Mouse (Mus musculus): ENCODE data around the gene Commd7.
A peak's percentile ranks its signal among the peaks of the same experiment; 100 is the strongest.

The Commd7 gene

DNA sequence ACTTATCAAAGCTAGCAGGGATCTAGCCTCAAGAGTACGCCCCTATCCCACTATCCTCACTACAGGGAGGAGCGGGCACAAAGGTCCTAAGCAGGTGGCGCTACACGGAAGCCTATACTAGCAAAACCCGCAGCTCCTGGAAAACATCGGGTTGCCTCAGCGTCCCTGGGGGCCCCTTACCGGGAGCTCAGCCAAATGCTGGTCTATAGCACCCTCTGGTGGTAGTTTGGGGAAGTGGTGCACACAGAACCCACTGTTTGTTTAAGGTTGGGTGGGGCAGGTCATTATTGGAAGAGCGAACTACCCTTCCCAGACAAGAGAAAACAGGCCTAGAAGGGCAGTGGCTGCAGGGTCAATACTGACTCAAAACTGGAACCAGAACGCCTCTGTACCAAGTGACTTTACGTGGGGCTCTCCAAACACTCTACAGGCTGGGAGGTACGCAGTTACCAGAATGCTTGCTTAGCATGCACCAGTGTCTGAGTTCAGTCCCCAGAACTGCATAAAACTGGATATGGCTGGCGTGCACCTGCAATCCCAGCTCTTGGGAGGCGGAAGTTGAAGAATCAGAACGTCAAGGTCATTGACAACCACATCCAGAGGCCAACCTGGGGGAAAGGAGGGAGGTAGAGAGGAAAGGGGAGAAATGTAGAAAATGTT lies 45.9 kb downstream of the Commd7 start:
- peak; percentile 84 for DNase-seq (ENCODE audit: low spot score)

DNA sequence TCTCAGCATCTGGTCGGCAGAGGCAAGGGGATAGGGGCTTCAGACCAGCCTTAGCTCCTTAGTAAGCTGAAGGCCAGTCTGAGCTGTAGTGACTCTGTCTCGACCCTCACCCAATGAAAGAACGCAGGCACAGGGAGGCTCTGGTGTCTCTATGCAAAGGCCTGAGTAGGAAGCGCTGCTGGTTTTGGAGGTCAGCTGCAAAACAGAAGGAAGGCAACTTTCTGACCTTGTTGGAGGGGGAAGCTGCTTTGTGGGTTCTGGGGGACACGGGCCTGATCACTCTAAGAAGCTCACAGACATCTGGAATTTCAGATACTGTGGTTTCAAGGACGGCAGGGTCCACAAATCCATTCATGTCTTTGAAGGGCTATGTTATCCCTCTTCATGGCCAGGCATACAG lies 46.6 kb downstream of the Commd7 start:
- DNase-seq (ENCODE audit: low spot score) = no peak

DNA sequence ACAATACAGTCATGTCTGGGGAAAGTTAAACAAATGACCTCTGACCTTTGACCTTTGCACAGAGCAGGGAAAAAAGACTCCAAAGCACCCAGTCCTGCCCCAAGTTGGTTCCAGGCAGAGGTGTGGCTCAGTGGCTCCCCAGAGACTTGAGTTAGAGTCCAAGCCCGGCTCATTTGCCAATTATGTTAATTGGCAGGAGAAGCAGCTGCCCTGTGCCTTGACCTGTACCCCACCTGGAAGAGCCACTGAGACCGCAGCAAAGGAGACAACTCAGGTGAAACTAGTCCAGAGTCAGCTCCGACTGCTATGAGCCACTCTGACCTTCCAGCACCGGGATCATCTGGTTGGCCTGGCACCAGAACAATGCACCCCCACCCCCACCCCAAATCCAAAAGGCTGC lies 48.2 kb downstream of the Commd7 start:
- DNase-seq (ENCODE audit: low spot score) = no peak

DNA sequence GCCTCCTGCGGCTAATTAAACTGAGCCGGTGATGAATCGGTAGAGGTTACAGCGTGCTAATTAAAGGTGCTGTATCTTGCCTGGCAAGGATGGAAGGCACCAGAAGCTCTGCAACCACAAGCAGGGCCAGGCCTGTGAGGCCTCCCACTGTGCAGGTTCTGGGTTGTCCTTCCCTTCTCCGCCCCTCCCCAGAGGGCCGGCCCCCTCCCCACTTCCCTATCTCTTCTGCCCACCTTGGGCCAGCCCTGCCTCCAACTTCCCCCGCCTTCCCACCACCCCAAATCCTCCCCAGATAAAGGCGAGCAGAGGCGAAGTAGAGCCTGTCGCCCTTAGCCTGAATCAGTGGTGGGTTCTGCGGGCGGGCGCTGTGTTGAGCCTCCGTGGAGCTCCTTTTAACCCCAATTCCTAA lies 48.9 kb downstream of the Commd7 start:
- no peak for DNase-seq (ENCODE audit: low spot score)

DNA sequence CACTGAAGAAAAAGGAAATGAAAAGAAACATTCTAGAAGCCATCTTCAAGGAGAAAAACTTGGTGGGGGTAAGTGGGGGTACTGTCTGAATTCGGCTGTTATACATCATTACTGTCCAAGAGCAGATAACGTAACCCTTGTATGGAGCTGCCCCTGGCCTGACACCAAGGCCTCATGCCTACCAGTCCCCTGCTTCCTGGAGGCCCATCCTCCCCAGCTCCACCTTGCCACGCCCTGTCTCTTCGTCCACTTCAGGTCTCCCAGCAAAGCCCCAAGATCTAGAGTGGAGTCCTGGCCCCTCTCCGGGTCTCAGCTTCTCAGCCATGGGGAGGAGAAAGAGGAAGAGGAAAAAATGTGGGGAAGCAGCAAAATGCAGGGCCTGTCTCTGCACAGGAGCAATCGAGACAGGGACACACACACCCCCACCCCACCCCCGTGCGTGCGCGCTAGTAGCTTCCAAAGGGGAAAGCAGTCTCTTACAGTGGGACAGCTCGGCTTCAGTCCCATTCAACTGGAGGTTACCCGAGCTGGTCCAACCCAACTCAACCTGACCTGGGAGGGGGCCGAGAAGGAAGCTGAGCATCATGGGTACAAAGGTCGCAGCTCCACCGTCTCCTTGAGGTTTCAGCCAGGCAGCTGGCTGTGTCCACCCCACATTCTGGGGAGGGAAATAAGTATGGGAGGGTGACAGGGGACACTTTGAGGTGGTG lies 49.5 kb downstream of the Commd7 start:
- no peak for DNase-seq (ENCODE audit: low spot score)

DNA sequence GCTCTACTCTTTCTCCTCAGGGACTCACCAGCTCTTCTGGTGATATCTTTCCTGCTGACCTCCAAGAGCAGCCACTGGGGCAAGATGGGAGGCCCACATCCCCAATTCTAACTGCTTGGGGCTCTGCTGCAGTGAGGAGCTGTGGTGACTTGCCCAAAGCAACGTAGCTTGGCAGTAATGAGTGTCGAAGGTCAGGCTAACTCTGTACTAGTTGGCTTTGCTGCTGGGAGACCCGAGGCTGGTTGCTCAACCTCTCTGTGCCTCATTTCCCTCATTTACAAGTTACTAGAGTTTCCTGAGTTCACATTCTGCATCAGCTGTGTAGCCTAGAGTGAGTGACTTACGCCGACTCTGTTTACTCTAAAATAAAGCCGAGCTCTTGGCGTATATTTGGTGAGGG lies 51.2 kb downstream of the Commd7 start:
- DNase-seq (ENCODE audit: low spot score) = no peak

DNA sequence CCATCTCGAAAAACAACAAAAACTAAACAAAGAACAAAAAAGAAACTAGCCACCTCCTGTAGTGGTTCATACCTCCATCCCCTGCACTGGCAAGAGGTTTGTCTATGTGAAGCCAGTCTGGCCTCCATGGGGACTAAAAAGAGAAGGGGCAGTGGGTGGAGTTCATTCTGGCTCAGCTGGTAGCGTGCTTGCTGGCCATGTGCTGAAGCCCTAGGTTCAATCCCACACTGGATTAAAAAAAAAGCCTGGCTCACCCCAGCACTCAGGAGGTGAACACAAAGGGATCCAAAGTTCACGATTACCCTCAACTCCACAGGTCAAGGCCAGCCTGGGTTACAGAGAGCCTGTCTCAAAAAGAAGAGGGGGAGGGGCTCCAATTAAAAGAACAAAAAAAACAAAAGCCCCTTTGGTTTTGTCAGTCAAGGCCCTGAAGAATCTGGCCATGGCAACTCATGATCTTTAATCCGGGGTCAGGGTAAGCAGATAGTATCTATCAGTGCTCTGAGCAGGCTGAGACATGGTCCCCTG lies 52.1 kb downstream of the Commd7 start:
- DNase-seq (ENCODE audit: low spot score) = no peak

DNA sequence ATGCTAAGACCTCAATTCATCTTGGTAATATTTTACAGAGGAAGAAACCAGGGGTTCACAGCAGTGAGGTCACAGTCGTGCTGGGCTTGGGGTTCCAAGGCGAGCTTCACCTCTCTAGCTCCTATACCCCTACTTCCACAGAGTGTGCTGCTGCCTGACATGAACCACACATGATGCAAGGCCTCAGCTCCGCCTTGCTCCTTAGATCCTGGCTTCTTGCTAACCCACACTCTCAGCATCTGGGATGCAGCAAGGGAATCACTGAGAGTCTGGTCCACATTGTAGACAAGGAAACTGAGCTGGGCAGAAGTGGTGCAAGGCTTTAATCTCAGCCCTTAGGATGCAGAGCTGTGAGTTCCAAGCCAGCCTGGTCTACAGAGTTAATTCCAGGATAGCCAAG lies 52.5 kb downstream of the Commd7 start:
- no peak for DNase-seq (ENCODE audit: low spot score)

DNA sequence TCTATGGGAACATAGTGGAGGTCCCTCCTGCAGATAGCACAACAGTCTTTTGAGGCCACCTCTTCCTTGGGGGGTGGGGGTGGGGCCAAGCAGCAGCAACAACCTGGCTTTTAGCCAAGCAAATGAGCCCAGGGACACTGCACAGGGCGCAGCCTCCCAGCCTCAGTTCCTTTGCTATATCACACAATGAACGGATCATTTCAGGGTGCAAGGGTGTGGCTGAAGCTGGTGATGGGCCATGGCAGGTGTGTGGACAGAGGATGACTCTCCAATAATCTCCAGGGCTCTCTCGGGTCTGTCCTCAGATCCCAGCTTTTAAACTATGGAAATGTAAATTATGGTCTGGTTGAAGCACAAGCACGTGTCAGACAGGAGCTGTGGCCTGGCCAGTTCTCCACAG lies 55.5 kb downstream of the Commd7 start:
- no peak for DNase-seq (ENCODE audit: low spot score)

DNA sequence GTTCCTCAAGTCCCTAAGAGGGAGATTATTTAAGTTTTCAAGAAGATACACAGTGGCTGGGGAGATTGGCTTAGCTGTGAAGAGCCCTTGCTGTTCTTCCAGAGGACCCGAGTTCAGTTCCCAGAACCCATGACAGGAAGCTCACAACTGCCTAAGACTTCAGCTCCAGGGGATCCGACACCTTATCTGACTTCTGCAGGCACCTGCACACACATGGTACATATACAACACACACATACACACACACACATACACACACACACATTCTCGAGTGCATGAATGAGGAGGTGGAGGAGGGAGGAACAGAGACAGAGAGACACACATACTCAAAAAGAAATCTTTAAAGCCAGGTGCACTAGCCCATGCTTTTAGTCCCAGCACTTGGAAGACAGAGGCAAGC lies 56.4 kb downstream of the Commd7 start:
- no peak for DNase-seq (ENCODE audit: low spot score)

DNA sequence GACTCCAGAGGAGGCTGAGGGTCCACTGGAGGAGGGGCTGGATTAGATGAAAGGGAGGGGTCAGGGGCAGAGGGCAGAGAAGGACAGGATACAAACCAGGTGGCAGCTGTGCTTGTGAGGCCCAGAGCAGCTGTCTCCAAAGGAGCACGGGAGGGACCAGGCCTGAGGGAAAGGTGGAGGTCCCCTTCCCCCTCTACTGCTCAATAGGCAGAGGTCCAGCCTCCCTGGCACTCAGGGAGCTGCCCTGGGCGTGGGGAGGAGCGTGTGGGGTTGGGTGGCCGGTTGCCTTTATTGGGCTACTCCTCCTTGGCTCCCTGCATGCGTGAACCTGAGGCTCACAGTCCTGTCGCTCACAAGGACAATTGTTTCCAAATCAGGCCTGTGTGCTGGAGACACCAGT lies 57.0 kb downstream of the Commd7 start:
- no peak for DNase-seq (ENCODE audit: low spot score)

DNA sequence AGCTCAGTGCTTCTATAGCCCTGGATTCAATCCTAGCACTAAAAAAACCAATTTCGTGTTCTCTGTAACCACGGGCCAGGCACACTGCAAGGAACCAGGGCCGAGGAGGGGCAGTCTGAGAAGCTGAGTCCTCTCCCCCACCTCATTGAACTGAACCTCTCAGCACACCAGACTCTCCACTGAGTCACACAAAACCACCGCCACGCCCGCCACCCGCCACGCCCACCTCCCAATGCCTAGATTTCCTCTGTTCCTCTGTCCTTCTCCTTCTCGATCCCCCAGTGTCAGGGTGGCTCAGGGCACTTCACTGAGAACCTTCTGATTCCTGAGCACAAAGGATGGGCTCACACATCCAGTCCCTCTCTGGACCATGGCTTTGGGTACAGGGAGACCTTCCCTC lies 59.5 kb downstream of the Commd7 start:
- no peak for DNase-seq (ENCODE audit: low spot score)

DNA sequence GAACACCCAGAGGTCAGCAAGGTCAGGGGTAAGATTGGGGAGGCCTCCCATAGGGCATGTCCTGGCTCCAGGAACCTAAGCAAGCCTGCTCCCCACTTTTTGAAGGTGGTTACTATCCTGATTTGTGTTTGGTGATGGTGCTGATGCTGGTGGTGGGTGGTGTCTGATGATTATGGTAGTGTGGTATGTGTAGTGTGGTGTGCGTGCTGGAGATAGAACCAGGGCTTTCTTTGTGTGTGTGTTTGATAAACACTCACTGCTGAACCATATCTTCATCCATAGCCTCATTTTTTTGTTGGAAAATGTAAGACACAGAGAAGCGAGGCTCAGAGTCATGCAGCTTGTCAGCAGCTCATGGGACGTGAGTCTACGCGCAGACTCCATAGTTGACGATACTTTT lies 64.0 kb downstream of the Commd7 start:
- DNase-seq (ENCODE audit: low spot score) = no peak

DNA sequence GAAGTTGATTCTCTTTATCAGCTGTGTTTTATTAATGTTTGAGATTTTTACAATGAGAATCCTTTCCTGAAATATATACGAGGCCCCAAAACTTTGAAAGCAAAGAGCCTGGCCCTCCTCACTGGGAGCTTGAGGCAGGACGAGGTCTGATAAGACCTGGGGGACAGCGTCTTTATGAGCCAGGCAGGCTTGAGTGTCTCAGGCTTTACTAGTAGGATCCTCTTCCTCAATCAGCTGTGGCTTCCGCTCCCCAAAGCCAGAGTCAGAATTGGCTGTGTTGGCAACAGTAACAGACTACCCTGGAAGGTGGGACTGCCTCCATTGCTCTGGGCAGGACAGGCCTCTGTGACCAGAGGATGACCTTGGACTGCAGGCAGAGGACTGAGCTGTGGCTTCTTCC lies 64.6 kb downstream of the Commd7 start:
- DNase-seq (ENCODE audit: low spot score) = no peak

Measured in layer of hippocampus, adult 11-12 months (tissue).